Mouse (Mus musculus): ENCODE measurements around the gene Nmi.

DNA sequence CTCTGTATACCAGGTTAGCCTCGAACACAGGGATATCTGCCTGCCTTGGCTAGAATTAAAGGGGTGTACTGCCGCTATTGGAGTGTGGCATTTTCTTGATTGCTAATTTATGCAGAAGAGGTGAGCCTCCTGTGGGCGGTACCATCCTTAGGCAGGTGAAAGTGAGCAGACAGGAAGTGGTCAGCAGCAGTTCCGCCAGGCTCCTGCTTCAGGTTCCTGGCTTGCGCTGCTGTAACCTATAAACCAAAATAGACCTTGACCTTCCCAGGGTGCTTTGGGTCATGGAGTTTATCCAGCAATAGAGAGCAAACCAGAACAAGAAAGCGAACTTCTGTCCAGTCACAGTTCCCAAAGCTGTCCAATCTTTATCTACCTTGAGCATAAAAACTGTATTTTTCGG, 37.4 kb downstream of the Nmi start:
- TF ChIP-seq TAL1 (IDR thresholded peaks at IDR 0.05; ENCODE audit: low read length) (no peak), GATA1 (IDR thresholded peaks at IDR 0.05; ENCODE audit: low read length) (no peak)

Measured in erythroblast, embryonic 14.5 days (primary cell).